Mouse (Mus musculus) olfactory bulb, adult 2 months (tissue): ENCODE data around the gene Tmsb10.

ENCODE experiments used
- CTCF ChIP-seq: fragments of 200-500 bp; IDR thresholded peaks from 2 replicates; pipeline ENCODE4 v1.5.1; 2012; ENCODE audit warnings: low read depth, mild to moderate bottlenecking, low read length, moderate library complexity; ENCODE audit not compliant: insufficient read depth
- POLR2A ChIP-seq: fragments of 200-500 bp; IDR thresholded peaks from 2 replicates; pipeline ENCODE4 v1.6.1; 2012; ENCODE audit warnings: mild to moderate bottlenecking, low read depth, low read length, moderate library complexity; ENCODE audit not compliant: insufficient read depth

- TF ChIP-seq CTCF (no peak), POLR2A (no peak)
Measured at GRCm38 (mm10) chr6:72956199-72957092, 2.1 kb downstream of the Tmsb10 start.
